Mouse (Mus musculus) right cerebral cortex, postnatal 36 days (tissue): ENCODE measurements at regions not wholly inside any gene's neighbourhood (a gene's known extent, or its start where the extent isn't known, plus 50 kb on each side); places are given as distances from the start of the nearest gene placed in this dataset.

Source experiments
- DNase-seq, 2 experiments: peaks; one replicate each; pipeline ENCODE4 v3.0.0; 2022; ENCODE audit warnings: low spot score in 2 of 2, mixed read lengths in 1 of 2

DNA sequence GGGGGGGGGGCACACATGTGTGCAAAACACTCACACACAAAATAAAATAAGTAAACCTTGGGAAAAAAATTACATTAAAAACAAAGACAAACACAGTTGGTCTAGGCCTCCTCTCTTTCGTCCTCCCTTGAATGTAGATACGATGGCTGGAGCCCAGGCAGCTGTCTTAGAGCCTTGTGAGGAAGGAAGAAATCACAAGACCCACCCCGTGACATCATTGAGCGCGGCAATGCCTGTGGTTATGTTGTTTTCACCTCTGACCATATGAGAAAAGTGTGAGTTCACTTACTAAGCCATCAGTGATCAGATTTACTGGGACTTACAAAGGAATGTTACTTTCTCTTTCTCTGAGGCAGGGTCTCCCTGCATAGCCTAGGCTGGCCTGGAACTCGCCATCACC, 64.8 kb upstream of the Slc6a6 start:
- no peak for DNase-seq

DNA sequence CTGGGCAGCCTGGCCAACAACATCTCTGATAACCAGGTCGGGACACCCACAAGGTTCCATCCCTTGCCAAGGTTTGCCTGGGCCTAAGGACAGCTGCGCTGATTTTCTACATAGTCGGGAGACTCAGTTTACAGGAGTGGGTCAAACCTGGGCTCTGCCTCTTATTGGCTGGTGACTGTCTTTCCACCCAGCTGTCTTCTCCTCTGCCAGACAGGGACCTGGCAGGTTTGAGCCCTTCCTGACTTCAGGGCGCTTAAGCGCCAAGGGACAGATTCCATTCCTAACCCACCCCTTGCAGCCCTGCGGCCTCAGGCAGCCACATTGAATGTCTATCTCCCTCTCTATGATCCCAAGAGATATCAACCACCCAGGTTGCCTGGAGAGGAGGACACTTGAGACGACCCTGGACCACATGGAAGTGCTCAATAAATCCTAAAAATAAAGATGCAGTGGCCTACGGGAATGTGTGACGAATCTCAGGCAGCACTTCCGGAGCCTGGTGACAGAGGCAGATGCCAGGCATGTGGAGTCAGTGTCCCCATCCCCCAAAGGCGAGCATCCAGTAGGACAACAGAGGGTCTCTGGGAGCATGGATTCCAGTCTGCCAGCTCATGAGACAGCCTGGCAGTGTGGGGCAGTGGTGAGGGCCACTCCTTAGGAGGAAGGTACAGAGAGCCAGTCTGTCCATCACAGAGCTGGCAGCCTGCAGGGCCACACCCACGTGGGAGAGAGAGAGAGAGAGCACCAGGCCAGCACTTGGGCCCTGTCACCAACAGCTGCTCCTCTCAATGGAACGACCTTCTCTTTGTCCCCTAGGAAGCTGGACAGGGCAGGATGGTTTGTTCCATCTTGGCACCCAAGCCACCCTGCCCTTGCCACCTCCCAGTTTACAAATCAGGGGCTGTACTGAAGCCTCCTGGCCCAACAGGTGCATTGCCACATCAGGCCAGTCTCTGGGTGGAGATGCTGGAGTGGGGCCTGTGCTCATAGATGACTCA, 63.8 kb upstream of the Slc6a6 start:
- no peak for DNase-seq

DNA sequence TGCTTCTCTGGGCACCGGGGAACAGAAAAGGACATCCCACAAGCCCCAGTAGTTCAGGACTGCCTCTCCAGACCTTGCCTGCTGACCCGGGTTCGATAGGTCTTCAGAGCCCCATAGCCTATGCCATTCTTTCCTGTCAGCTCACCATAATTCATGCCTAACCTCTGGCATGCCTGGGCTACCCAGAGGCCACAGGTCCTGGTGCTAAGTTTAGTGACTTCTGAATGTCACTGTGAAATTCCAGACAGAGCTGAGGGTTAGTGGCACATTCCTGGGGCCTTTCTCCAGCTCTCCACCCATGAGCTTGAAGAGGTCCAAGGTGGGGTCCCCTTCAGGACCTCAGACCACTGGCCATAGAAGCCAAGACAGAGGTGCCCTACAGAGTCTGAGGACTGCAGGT, 62.4 kb upstream of the Slc6a6 start:
- DNase-seq, result no peak

DNA sequence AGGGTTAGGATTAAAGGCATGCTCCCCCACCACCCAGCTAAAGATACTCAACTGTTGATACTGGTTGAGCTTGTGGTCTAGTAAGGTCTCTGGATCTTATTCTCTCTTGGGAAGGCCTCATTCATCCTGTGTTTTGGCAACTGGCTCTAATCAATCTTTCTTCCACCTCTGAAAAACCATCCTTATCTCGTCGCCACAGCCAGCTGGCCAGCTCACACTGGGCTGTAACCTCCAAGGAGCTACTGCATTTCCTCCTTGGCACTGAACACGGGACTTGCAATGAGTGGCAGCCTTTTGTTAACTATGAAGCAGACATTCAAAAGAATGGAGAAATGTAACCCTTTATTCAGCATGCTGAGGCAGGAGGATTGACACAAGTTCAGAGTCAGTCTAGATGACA, 61.4 kb upstream of the Slc6a6 start:
- DNase-seq, result no peak

GRCm38 (mm10) chr6:91623646-91624045, 60.2 kb upstream of the Slc6a6 start:
- DNase-seq, result no peak

DNA sequence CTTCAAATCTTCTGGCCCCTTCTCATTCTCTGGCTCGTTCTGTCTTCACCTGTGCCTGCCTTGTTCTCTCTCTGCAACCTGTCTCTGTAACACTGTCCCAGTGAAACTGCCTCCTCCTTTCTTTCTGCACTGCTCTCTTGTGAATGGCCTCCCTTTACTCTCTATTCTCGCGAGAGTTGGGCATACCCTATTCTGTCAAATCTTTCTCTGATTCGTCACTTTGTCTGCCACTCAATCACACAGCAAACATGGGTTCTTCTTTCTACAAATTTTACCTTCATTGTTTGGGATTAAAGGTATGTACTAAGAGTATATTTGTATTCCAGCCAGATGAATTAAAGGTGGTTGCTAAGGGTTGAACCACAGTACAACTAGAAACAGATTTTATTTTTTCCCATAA, 54.6 kb upstream of the Slc6a6 start:
- DNase-seq, result no peak

DNA sequence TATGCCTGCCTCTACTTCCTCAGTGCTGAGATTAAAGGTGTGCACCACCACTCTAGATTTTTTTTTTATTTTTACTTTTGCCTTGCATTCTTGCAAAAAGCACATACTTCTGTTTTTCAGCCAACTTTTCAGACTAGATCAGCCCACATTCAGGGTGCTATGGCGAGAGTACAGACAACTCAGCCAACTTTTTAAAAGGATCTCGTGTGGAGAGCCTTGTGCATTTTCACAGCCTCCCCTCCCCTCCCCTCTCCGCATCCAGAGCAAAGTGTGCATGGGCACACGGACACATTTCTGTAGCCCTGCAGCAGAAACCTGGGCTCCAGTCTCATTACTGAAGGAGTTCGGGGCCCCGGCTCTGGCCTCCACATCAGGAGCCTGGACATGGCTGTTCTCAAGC, 52.6 kb upstream of the Slc6a6 start:
- peak in 1 of 2 experiments; percentile 12 for DNase-seq
